Mouse (Mus musculus) lung, adult 2 months (tissue): ENCODE results near the gene A930017K11Rik. TPM values are rescaled to one million over a fixed set of nuclear protein-coding genes. Genes with fewer than 3 reads are reported as not detected.

ENCODE experiments used
- DNase-seq: peaks from one replicate; pipeline ENCODE4 v3.0.0; 2022
- H3K4me1 ChIP-seq: fragments of 200-500 bp; 2 replicates; pipeline ENCODE4 v1.6.1; 2011; ENCODE audit warnings: low read length; ENCODE audit not compliant: control insufficient read depth, insufficient read depth
- H3K4me3 ChIP-seq: fragments of 200-500 bp; replicated peaks from 2 replicates; pipeline ENCODE3; 2011; ENCODE audit warnings: low read depth, mild to moderate bottlenecking, control low read depth, low read length; ENCODE audit errors: extremely low read depth
- CTCF ChIP-seq: fragments of 200-500 bp; IDR thresholded peaks from 2 replicates; pipeline ENCODE4 v1.5.1; 2011; ENCODE audit warnings: mild to moderate bottlenecking, low read length, control low read depth; ENCODE audit not compliant: insufficient read depth
- POLR2A ChIP-seq: fragments of 200-500 bp; IDR thresholded peaks from 2 replicates; pipeline ENCODE4 v1.6.1; 2011; ENCODE audit warnings: low read depth, mild to moderate bottlenecking, control low read depth, low read length, borderline replicate concordance; ENCODE audit errors: extremely low read depth
- WGBS: fragments of 180-500 bp; shearing (Covaris S2); methylation state at CpG from one replicate; pipeline ENCODE4 v1.1.7; 2018; 5-methylcytosine and 5-hydroxymethylcytosine counted together
- polyA plus RNA-seq: library from polyadenylated mRNA; depleted of rRNA; stranded (reverse); fragments of >200 nt; gene quantifications from 2 replicates; pipeline ENCODE4 v1.2.3, GENCODE M21; 2012

A930017K11Rik gene
- polyA plus RNA-seq, 1 experiment: not detected

DNA sequence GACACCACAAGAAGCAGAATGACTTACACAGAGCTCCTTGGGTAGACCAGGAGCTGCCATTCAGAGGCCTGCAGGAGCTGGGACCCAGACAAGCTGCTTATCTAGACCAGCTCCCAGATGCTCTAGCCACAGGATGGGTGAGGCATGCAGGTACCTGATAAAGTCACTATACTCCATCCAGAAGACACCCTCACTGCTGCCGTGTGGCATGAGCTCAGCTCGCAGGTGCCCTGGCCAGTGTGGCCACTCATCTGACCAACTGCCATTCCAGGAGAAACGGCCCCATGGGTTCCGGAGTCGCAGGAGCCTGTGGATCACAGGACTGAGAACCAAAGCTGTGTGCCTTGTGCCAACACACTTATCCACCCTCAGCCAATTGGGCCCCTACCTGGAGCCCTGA, 9.2 kb upstream of the A930017K11Rik start:
- DNase-seq: no peak
- WGBS: 98% methylated on average over 5 of the region's 5 CpGs
- Histone ChIP-seq H3K4me3 (no peak overlapping the region), H3K4me1 (no peaks in the 10 kb centered on the region)
- TF ChIP-seq POLR2A (no peak), CTCF (no peak)

DNA sequence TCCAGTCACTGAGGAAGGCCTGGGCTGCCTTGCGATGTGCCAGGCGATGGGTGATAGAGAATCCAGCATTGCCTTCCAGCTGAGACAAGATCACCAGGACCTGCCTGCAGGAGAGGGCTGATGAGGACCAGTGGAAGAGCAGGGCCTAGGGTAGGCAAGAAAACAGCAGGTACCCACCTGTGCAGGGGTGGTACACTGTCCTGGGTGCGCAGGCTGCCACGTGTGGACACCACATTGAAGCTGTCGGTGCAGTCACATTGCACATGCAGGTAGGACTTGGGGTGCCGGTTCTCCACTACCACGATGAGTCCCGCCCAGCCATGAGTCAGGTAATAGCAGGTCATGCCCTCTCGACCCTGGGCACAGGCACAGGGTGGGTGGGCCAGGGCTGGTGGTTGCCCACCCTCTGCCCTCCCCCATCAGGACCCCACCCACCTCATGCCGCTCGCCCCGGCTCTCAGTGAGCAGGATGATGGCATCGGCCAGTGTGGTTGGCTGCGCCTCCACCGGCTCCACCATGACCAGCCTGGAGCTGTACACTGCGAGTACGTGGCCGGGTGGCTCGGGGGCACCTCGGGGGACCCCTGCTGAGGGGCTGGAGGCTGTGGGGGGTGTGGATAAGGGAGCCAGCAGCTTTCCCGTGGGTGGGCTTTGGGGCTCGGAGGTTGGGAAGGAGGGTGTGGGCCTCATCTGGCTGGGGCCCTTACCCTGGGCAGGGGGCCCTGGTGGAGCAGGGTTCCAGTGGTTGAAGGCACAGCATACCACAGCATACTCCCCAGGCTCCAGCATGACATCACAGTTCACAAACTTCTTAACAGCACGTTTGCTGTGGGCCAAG, 7.5 kb upstream of the A930017K11Rik start:
- Histone ChIP-seq H3K4me3 (no peak overlapping the region), H3K4me1 (no peaks in the 10 kb centered on the region)
- DNase-seq: no peak
- TF ChIP-seq POLR2A (no peak), CTCF (no peak)
- WGBS: 91% methylated on average over 23 of the region's 23 CpGs

DNA sequence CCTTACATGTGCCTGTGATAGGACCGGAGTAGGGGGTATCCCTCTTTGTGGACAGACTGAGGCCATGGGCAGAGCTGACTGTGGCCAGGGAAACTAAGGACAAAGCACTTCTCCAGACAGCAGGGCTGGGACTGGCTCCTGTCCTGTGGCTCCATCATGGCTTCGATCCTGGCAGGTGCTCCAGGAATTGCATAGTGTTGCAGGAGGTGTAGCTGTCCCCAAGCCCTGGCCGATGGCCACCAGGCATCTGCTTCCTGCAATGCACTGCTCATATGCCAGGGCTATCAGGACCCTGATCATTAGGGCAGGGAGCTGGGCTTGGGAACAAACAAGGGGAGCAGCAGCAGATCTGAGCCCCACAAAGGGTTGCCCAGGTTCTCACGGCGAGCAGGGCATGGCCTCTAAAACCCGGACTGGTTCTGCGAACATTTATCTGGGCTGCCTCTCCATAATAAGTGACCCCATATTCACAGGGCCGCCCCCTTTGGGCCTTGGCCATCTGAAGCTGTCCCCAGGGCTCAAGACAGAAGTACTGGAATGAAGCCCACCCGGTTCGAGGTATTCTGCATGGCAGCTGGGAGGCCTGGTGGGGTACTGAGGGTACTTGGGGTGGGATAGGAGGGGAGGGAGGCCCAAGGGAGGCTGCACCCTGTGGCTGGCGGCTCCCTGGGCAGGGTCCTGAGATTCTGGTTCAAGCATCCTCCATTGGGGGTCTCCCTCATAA, 6.6 kb upstream of the A930017K11Rik start:
- WGBS: 94% methylated on average over 11 of the region's 11 CpGs
- no peak for TF ChIP-seq CTCF
- no peak for TF ChIP-seq POLR2A
- Histone ChIP-seq H3K4me1 (no peaks in the 10 kb centered on the region), H3K4me3 (no peak overlapping the region)
- no peak for DNase-seq

DNA sequence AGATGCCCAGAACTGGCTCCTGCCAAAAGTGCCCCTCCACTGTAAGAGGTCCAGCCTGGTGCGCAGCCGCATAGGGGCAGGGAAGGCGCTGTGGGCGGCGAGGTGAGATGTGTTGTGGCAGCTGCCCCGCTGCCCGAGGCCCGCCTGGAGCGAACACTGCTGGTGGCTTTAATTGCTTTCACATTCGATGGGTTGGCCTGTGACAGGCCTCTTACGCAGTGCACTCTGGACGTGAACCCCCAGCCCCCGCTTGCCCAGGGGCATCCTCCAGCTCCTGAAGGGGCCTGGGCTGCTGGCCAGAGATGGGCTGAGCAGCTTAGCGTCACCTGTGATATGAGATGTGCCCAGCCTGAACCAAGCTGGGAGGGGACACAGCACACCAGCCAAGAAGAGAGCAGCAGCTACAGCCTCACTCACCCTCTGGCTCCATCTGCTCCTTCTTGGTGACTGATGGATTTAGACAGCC, 5.3 kb upstream of the A930017K11Rik start:
- no peak for DNase-seq
- no peak overlapping the region for H3K4me3 ChIP-seq
- TF ChIP-seq CTCF (no peak), POLR2A (no peak)
- 87% methylated on average over 14 of the region's 14 CpGs for WGBS
- no peaks in the 10 kb centered on the region for H3K4me1 ChIP-seq

DNA sequence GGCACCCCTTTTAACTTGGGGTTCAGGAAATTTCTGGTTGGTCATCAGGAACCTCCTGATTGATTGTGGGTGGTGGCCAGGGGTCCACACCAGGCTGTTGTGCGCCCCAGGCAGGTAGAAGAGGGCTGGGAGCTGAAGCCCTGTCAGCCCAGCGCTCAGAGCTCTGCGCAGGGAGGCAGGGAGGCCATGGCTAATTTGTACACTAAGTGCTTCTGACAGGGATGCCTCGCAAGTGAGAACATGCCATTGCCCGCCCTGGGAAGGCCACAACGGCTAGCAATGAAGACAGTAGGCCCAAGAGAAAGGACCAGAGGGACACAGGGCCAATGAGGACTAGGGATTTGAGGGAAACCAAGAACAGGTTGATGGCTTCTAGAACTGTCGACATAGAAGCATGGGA, 4.3 kb upstream of the A930017K11Rik start:
- 86% methylated on average over 7 of the region's 7 CpGs for WGBS
- TF ChIP-seq POLR2A (no peak), CTCF (no peak)
- Histone ChIP-seq H3K4me3 (no peak overlapping the region), H3K4me1 (no peaks in the 10 kb centered on the region)
- DNase-seq: no peak

DNA sequence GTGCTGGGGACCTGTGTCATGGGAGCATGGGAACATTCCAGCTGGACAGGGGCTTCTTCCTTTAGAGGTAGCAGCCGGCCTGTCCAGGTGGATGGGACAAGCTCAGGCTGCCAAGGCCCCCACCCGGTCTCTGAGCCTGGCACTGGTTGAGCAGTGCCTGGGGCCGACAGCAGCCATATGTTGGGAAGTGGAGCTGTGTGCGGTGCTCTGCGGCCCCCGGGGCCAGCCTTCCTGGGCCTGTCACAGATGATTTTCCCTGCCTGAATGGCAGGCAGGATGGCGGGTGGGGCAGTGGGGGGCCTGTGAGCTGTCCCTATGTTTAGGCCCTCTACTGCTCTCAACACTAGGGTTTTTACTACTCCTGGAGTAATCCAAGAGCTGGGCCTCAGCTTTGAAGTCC, 3.8 kb upstream of the A930017K11Rik start:
- WGBS: 72% methylated on average over 7 of the region's 7 CpGs
- no peak for DNase-seq
- TF ChIP-seq CTCF: no peak
- TF ChIP-seq POLR2A: no peak
- H3K4me3 ChIP-seq: no peak overlapping the region
- no peaks in the 10 kb centered on the region for H3K4me1 ChIP-seq

DNA sequence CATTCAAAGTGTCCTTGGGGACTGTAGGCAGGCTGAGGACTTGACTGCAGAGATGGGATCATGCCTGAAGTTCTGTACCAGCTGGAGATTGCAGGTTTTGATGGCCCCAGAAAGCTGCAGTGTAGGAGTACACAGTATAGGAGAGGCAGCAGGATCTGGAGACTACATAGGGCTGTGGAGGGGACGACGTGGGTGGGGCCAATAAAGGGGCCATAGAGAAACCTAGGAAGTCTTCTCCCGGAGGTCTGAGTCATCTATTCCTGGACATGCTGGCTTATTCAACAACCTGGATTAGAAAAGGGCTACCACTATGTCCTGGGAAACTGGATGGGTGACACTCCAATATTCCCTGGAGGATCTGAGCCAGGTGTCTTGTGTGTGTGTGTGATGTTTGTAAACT, 3.4 kb upstream of the A930017K11Rik start:
- H3K4me1 ChIP-seq: no peaks in the 10 kb centered on the region
- H3K4me3 ChIP-seq: no peak overlapping the region
- DNase-seq: no peak
- 43% methylated on average over 3 of the region's 3 CpGs for WGBS
- no peak for TF ChIP-seq POLR2A
- no peak for TF ChIP-seq CTCF

DNA sequence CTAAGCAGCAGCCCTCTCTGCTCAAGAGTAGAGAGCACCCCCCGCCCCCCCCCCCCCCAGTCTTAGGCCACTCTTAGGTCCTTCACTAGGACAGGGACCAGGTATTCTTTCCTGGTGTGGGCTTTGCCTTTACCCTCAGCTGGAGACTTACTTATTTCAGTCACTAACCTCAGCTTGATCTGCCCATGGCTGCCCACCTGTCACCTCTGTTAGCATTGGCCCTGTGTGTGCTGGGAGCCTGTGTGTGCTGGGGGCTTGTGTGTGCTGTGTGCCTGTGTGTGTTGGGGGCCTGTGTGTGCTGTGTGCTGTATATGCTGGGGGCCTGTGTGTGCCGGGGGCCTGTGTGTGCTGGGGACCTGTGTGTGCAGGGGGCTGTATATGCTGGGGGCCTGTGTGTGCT, 2.3 kb upstream of the A930017K11Rik start:
- H3K4me3 ChIP-seq: no peak overlapping the region
- DNase-seq: no peak
- WGBS: 80% methylated on average over 1 of the region's 2 CpGs
- TF ChIP-seq POLR2A (no peak), CTCF (no peak)
- H3K4me1 ChIP-seq: no peaks in the 10 kb centered on the region

DNA sequence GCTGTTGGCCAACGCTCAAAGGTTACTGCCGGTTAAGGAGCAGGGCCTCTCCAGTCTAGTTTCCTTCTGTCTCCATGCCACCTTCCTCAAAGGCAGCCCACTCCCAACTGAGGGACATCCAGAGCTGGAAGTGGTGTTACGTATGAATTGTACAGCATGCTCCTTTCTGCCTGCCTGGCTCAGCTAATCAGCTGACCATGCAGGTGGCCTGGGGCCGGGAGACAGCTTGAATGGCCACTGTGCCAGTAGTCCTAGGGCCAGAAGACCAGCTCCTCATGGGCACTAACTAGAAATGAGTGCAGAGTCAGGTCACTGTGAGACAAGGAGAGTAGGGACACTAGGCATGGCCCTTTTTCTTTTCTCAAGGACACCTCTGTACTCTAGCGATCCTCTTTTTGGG, 796 bp upstream of the A930017K11Rik start:
- no peak overlapping the region for H3K4me3 ChIP-seq
- WGBS: 81% methylated on average over 5 of the region's 5 CpGs
- no peak for DNase-seq
- TF ChIP-seq CTCF: no peak
- no peak for TF ChIP-seq POLR2A
- no peaks in the 10 kb centered on the region for H3K4me1 ChIP-seq
